Mouse (Mus musculus) brain, embryonic 14.5 days (tissue): ENCODE measurements at regions not wholly inside any gene's neighbourhood (a gene's known extent, or its start where the extent isn't known, plus 50 kb on each side); places are given as distances from the start of the nearest gene placed in this dataset.

Experiments used
- DNase-seq: peaks from one replicate; pipeline ENCODE4 v3.0.0-alpha.2; 2011; ENCODE audit warnings: low read depth
- CTCF ChIP-seq: fragments of 200-500 bp; IDR thresholded peaks from 2 replicates; pipeline ENCODE4 v1.5.1; 2012; ENCODE audit warnings: inconsistent platforms, mild to moderate bottlenecking, moderate library complexity, borderline replicate concordance; ENCODE audit not compliant: insufficient read depth, insufficient read length; ENCODE audit errors: extremely low read depth
- POLR2A ChIP-seq: fragments of 200-500 bp; IDR thresholded peaks from 2 replicates; pipeline ENCODE4 v1.6.1; 2012; ENCODE audit warnings: mild to moderate bottlenecking, inconsistent platforms, borderline replicate concordance; ENCODE audit not compliant: poor library complexity, insufficient read depth, insufficient read length, severe bottlenecking; ENCODE audit errors: extremely low read depth

GRCm38 (mm10) chr9:93008511-93009302, 466.7 kb downstream of the Plod2 start:
- peak; percentile 80 for DNase-seq
- TF ChIP-seq POLR2A (no peak), CTCF (no peak)

GRCm38 (mm10) chr9:93044298-93044912, 502.4 kb downstream of the Plod2 start:
- TF ChIP-seq POLR2A = no peak
- no peak for TF ChIP-seq CTCF
- peak; percentile 44 for DNase-seq

- TF ChIP-seq CTCF = no peak
- no peak for TF ChIP-seq POLR2A
- DNase-seq = no peak
Observed at GRCm38 (mm10) chr9:93072140-93072539, 530.1 kb downstream of the Plod2 start.

GRCm38 (mm10) chr9:93083114-93083513, 541.1 kb downstream of the Plod2 start:
- peak; percentile 12 for DNase-seq

GRCm38 (mm10) chr9:93098008-93098581, 556.1 kb downstream of the Plod2 start:
- no peak for TF ChIP-seq POLR2A
- TF ChIP-seq CTCF = no peak
- peak; percentile 67 for DNase-seq

More at GRCm38 (mm10) chr9:93083114-93083513, 541.1 kb downstream of the Plod2 start:
- TF ChIP-seq POLR2A (no peak), CTCF (peak; percentile 9; the same call in 1 of the 2 replicates)

GRCm38 (mm10) chr9:93130561-93130960, 588.5 kb downstream of the Plod2 start:
- no peak for DNase-seq
- no peak for TF ChIP-seq CTCF

GRCm38 (mm10) chr9:93131620-93132200, 589.7 kb downstream of the Plod2 start:
- TF ChIP-seq POLR2A (no peak), CTCF (no peak)
- no peak for DNase-seq

- TF ChIP-seq CTCF = no peak
- TF ChIP-seq POLR2A = no peak
- peak; percentile 61 for DNase-seq
Observed at GRCm38 (mm10) chr9:93136349-93136748, 594.3 kb downstream of the Plod2 start.

- TF ChIP-seq CTCF (no peak), POLR2A (no peak)
- no peak for DNase-seq
Observed at GRCm38 (mm10) chr9:93170071-93170470, 628.0 kb downstream of the Plod2 start.

GRCm38 (mm10) chr9:93186638-93187037, 644.6 kb downstream of the Plod2 start:
- DNase-seq = peak; percentile 86

GRCm38 (mm10) chr9:93232562-93232961, 690.5 kb downstream of the Plod2 start:
- TF ChIP-seq CTCF (no peak), POLR2A (no peak)
- no peak for DNase-seq

More at GRCm38 (mm10) chr9:93186638-93187037, 644.6 kb downstream of the Plod2 start:
- TF ChIP-seq POLR2A (no peak), CTCF (no peak)

- DNase-seq = no peak
- TF ChIP-seq POLR2A (no peak), CTCF (no peak)
Observed at GRCm38 (mm10) chr9:93252146-93252545, 710.1 kb downstream of the Plod2 start.

GRCm38 (mm10) chr9:93297332-93297731, 755.3 kb downstream of the Plod2 start:
- TF ChIP-seq POLR2A (no peak), CTCF (no peak)

GRCm38 (mm10) chr9:93306753-93307152, 764.7 kb downstream of the Plod2 start:
- TF ChIP-seq POLR2A (no peak), CTCF (no peak)
- DNase-seq = no peak

More at GRCm38 (mm10) chr9:93297332-93297731, 755.3 kb downstream of the Plod2 start:
- DNase-seq = peak; percentile 7
